Mouse (Mus musculus): Measurements from ENCODE around the gene Ctdspl.

Gene Ctdspl

GRCm38 (mm10) chr9:118949654-118950053 lies 23.4 kb downstream of the Ctdspl start:
- no peak for DNase-seq (ENCODE audit: low spot score in 2 of 2)

DNA sequence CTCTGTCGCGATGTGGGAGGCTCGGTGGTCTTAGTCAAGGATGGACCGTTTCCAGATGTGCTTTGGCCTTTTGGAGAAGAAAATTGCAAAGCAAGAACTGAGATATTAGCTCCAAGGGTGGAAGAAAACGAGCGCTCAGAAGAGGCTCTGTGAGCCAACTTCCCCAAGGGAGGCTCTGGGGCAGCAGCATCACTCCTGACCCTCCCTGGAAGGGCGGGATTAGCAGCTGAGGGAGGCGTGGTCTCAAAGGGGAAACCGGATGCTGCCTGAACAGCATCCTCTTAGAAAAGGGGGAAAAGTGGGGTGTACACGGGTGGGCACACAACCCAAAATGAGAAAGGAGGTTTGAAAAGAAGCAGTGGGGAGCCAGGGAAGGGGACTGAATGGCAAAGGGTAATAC lies 23.8 kb downstream of the Ctdspl start:
- no peak for DNase-seq (ENCODE audit: low spot score in 2 of 2)

GRCm38 (mm10) chr9:118950751-118951150 lies 24.5 kb downstream of the Ctdspl start:
- DNase-seq (ENCODE audit: low spot score in 2 of 2): no peak

- DNase-seq (ENCODE audit: low spot score in 2 of 2): no peak
Measured at GRCm38 (mm10) chr9:118951381-118951780, 25.1 kb downstream of the Ctdspl start.

DNA sequence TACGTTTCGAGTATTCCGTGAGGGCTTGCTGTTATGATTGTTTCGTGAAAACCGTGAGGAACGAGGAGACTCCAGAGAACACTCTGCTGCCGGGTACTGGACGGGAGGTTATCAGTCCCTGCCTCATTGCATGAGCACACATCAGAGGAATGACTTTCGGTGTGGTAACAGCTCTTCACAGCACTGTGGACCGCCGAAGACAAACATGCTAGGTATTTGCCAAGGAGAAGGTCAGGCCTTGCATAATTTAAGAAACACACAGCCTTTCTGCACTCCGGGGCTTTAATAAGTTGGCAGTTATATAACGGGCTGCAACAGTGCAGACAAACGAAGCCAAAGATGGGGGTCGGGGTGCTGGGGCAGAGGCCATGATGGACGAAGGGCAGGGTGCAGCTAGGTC lies 25.9 kb downstream of the Ctdspl start:
- DNase-seq (ENCODE audit: low spot score in 2 of 2): no peak

- no peak for DNase-seq (ENCODE audit: low spot score in 2 of 2)
Measured at GRCm38 (mm10) chr9:118953465-118954194, 27.4 kb downstream of the Ctdspl start.

DNA sequence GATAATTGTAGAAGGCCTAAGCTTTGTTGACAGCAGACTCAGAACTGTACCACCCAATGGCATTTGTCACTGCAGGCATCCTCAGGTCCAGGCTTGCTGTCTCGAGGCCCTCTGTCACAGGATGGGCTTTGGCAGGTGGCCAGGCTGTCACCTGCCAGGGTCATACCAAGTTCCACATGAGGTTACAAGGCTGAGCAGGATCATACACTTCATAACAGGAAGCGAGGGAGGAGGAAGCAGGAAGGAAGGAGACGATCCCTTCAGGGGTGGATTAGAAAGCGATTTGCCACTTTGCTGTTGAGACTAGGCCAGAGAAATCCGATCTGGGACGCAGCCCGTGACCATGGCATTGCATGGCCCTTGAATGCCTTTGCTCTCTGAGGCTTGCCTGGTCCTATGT lies 32.5 kb downstream of the Ctdspl start:
- DNase-seq (ENCODE audit: low spot score in 2 of 2): no peak

DNA sequence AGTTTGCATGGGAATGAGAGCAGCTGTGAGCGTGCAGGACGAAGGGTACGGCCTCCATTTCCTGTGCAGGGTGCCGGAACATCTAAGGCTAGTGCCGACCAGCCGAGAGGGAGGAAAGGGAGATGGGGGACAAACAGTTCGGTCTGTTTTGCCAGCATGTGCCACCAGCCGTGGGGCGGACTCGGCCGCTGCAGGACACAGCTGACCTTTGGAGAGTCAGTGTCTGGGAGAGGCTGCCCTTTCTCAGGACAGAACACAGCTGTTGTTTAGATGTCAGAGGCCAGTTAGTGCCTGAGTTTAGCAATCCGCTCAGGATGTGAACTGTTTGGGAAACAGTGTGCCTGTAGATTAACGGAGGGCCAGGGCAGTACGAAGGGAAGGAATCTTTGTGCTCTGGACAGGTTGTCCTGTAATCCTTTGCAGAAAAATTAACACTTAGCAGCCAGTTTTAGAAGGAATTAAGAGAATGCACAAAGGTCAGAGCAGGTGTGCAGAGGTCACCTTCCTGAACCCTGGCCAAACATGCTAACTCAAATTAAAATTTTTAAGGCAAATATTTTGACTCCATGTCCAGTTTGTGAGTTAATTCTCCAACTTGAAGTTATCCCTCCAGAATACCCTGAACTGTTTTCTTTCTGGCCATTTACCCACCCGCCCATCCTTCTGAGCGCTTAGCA lies 34.3 kb downstream of the Ctdspl start:
- peak in 1 of 2 experiments; percentile 24 for DNase-seq (ENCODE audit: low spot score in 2 of 2)

GRCm38 (mm10) chr9:118963149-118963548 lies 36.9 kb downstream of the Ctdspl start:
- no peak for DNase-seq (ENCODE audit: low spot score in 2 of 2)

- no peak for DNase-seq (ENCODE audit: low spot score in 2 of 2)
Measured at GRCm38 (mm10) chr9:118964263-118965034, 38.2 kb downstream of the Ctdspl start.

DNA sequence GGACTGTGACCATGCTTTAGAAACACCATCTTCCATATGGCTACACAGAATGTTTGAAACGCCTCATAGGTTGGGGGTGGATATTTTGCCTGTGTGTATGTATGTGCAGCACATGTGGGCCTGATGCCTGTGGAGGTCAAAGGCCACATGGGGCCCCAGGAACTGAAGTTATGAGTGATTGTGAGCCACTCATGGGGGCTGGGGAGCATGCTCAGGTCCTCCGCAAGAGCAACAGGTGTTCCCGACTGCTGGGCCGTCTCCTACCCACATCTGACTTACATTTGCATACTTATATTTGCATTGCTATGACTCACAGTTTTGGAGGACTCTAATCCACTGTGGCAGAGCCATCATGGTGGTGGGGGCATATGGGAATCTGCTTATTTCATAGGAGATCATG lies 43.6 kb downstream of the Ctdspl start:
- DNase-seq (ENCODE audit: low spot score in 2 of 2): no peak

DNA sequence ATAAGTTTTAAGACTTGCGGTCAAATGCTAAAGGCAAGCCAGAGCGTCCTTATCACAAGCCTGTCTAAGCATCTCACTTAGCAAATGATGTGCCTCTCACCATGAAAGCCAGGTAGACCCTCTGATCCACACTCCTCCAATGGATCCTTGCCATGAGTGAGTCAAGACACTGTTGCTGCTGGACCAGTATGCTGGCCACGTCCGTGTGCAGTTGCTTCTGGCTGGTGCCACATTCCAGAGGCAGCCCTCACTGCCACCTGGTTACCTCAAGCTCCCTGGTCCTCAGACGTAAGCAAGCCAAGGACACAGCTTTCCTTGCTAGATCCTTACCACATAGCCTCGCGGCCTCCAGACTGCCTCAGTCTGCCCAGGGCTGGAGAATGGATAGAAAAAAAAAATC lies 46.8 kb downstream of the Ctdspl start:
- no peak for DNase-seq (ENCODE audit: low spot score in 2 of 2)

DNA sequence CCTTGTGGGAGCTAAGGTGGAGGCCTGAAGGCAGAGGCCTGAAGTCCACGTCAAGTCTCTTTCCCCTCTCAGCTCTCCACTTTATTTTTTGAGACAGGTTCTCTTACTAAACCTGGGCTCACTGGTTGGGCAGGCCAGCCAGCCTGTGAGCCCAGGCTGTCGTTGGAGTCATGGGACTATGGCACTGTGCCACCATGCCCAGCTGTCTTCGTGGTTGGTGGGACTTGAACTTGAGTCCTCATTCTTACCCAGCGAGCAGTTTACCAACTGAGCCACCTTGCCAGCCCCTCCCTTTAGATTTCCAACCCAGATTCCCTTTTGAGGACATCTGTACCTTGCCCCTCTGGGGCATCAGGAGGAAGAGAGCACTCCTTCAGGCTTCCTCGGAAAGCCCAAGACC lies 47.3 kb downstream of the Ctdspl start:
- no peak for DNase-seq (ENCODE audit: low spot score in 2 of 2)

DNA sequence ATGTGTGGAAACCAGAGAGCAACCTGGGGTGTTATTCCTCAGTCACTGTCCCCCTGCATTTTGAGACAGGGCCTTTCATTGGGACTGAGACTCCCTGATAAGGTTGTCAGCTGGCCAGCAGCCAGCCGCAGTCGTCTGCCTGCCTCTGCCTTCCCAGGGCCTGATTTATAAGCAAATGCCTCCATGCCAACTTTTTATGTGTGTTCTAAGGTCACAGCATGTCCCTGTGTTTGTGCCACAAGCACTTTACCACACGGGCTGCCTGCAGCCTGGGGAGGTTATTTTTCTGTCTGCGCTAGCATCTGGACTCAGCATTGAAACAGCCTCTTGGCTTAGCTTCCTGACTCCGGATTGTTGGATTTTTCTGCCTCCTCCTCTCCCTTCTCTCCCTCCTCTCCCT lies 47.9 kb downstream of the Ctdspl start:
- no peak for DNase-seq (ENCODE audit: low spot score in 2 of 2)

GRCm38 (mm10) chr9:118975211-118975671 lies 49.0 kb downstream of the Ctdspl start:
- DNase-seq (ENCODE audit: low spot score in 2 of 2): no peak

DNA sequence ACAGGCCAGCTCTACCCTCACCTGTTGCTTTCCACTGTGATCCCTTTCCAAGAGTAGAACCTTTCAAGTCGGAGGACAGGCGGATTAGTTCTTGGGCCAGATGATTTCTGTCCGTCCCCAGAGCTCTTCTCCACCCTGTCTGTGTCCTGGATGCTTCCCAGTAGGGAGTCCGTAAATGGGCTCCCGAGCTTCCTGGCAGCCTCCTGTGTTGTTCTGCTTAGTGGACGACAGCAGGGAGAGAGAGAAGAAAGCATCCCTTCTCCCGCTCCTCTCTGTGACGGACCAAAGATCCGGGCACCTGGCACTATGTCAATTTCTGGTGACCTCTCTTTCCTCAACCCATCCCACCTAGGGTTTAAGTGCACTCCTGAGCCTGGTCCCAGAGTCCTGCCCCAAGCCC lies 49.5 kb downstream of the Ctdspl start:
- DNase-seq (ENCODE audit: low spot score in 2 of 2): no peak

DNA sequence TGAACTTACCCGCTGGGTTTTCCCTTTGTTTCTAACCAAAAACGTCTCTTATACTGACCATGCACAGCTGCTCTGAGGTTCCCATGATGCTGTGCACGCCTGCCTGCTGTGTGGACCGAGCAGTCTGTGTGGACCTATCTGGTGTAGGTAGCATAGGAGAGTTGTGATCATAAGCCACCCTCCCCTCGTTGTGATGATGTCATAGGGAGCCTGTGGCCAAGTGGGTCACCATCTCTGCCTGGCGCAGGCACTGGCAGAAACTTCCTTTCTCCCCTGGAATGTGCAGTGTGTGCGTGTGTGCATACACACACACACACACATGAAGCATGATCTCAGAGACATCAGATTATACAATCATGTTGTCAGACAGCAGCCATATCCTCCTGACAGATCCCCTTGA lies 50.3 kb downstream of the Ctdspl start:
- DNase-seq (ENCODE audit: low spot score in 2 of 2): no peak

GRCm38 (mm10) chr9:118977425-118977824 lies 51.2 kb downstream of the Ctdspl start:
- DNase-seq (ENCODE audit: low spot score in 2 of 2): no peak

GRCm38 (mm10) chr9:118980411-118980823 lies 54.2 kb downstream of the Ctdspl start:
- DNase-seq (ENCODE audit: low spot score in 2 of 2): no peak

GRCm38 (mm10) chr9:118984650-118985432 lies 58.6 kb downstream of the Ctdspl start:
- no peak for DNase-seq (ENCODE audit: low spot score in 2 of 2)

DNA sequence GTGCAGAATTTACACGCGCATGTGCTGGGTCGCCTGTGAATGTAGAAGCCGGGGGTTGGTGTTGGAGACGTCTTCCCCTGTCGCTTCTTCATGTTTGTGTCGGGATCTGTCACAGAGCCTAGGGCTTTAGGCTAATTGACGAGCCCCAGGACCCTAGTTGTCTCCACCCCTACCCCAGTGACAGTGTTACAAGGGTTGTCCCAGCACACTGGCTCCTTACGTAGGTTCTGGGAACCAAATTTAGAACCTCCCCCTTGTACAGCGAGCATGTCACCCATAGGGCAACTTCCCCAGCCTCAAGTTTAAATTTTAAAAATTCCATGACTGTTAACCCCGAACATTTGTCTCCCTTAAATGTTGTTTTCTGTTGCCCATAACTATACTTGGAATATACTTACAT lies 60.0 kb downstream of the Ctdspl start:
- no peak for DNase-seq (ENCODE audit: low spot score in 2 of 2)

Data from spleen, postnatal 10 days (tissue).